Mouse (Mus musculus) heart, adult 2 months (tissue): Measurements from ENCODE around the gene Brd4.

Experiments
- CTCF ChIP-seq: fragments of 200-600 bp; IDR thresholded peaks from 2 replicates; pipeline ENCODE4 v1.8.1; 2022; ENCODE audit warnings: antibody characterized with exemption, mild to moderate bottlenecking, moderate library complexity
- POLR2A ChIP-seq: fragments of 200-500 bp; IDR thresholded peaks from 2 replicates; pipeline ENCODE4 v1.6.1; 2011; ENCODE audit warnings: mild to moderate bottlenecking, low read depth, low read length, control low read depth; ENCODE audit not compliant: insufficient read depth

GRCm38 (mm10) chr17:32163910-32164650 lies 120.4 kb downstream of the Brd4 start:
- TF ChIP-seq CTCF (no peak), POLR2A (0 out of 2 replicates have a peak, but pooled peaks have one; percentile 17)
